Mouse (Mus musculus): Measurements from ENCODE around the gene Bpifa5.
"Not testable (repeated sequence)": the region's sequence is repeated elsewhere in the genome, so short reads cannot be mapped to it uniquely, and the experiment has no call there.

DNA sequence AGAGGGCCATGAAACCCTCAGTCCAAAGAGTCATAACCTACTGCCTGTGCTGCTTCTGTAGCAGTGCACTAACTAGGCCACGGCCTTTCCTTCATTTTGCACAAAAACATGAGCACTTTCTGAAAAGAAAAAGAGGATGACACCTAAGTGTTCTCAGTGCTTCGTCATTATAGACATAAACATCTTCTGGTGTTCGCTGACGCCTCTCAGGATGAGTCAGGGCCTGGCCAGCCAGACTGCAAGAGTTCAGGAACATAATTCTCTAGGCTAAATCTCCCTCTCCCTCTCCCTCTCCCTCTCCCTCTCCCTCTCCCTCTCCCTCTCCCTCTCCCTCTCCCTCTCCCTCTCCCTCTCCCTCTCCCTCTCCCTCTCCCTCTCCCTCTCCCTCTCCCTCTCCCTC, 20.7 kb downstream of the Bpifa5 start:
- TF ChIP-seq CTCF, EP300 (IDR thresholded peaks at IDR 0.05; ENCODE audit: low read depth): not testable (repeated sequence)
